Mouse (Mus musculus) retina, embryonic 14.5 days (tissue): ENCODE results near the gene Tsr1.

ENCODE experiments used
- DNase-seq: peaks from one replicate; pipeline ENCODE4 v3.0.0-alpha.2; 2015; ENCODE audit warnings: low spot score

The Tsr1 gene

GRCm38 (mm10) chr11:74896901-74897677, 782 bp upstream of the Tsr1 start, which contains the start of gene Sgsm2:
Gene Sgsm2 (minus strand): TSS chr11:74897060.
- DNase-seq, result peak; percentile 75

GRCm38 (mm10) chr11:74898517-74898827, 601 bp downstream of the Tsr1 start:
- DNase-seq, result no peak

- DNase-seq, result no peak
Measured at GRCm38 (mm10) chr11:74901555-74901954, 3.7 kb downstream of the Tsr1 start.

- DNase-seq, result no peak
Measured at GRCm38 (mm10) chr11:74902416-74902815, 4.5 kb downstream of the Tsr1 start.

- no peak for DNase-seq
Measured at GRCm38 (mm10) chr11:74907850-74908249, 10.0 kb downstream of the Tsr1 start.

- DNase-seq, result no peak
Measured at GRCm38 (mm10) chr11:74908618-74909399, 10.9 kb downstream of the Tsr1 start.

- no peak for DNase-seq
Measured at GRCm38 (mm10) chr11:74909978-74910377, 12.1 kb downstream of the Tsr1 start.

GRCm38 (mm10) chr11:74912492-74912891, 14.6 kb downstream of the Tsr1 start:
- no peak for DNase-seq

GRCm38 (mm10) chr11:74919249-74919648, 21.4 kb downstream of the Tsr1 start:
- DNase-seq, result no peak

GRCm38 (mm10) chr11:74924149-74924548, 26.3 kb downstream of the Tsr1 start:
- DNase-seq, result peak; percentile 15

GRCm38 (mm10) chr11:74925577-74926387, 27.9 kb downstream of the Tsr1 start, which contains the start of the genes Smg6 and Srr:
Gene Smg6 (plus strand): TSS chr11:74925823.
Gene Srr (minus strand): TSS chr11:74925948.
- peak; percentile 97 for DNase-seq

GRCm38 (mm10) chr11:74926388-74927005, 28.6 kb downstream of the Tsr1 start:
- DNase-seq, result no peak

- DNase-seq, result no peak
Measured at GRCm38 (mm10) chr11:74927236-74927725, 29.4 kb downstream of the Tsr1 start.

GRCm38 (mm10) chr11:74929111-74929510, 31.2 kb downstream of the Tsr1 start:
- DNase-seq, result no peak

- DNase-seq, result no peak
Measured at GRCm38 (mm10) chr11:74930391-74930790, 32.5 kb downstream of the Tsr1 start.

GRCm38 (mm10) chr11:74946348-74946747, 48.5 kb downstream of the Tsr1 start:
- DNase-seq, result peak; percentile 72

GRCm38 (mm10) chr11:74954901-74955300, 57.0 kb downstream of the Tsr1 start:
- no peak for DNase-seq

- no peak for DNase-seq
Measured at GRCm38 (mm10) chr11:74956006-74956405, 58.1 kb downstream of the Tsr1 start.

GRCm38 (mm10) chr11:74957600-74957999, 59.7 kb downstream of the Tsr1 start:
- DNase-seq, result no peak
